Mouse (Mus musculus): Measurements from ENCODE around the gene P4hb. TPM values are rescaled to one million over a fixed set of nuclear protein-coding genes. Genes with fewer than 3 reads are reported as not detected.
"Not testable (repeated sequence)": the region's sequence is repeated elsewhere in the genome, so short reads cannot be mapped to it uniquely, and the experiment has no call there.

Gene P4hb
- polyA plus RNA-seq, 3 experiments from 2014 or later, result 135 to 164 (median 149) TPM

- no peak for ATAC-seq
Observed at GRCm38 (mm10) chr11:120538485-120538884, 34.6 kb downstream of the P4hb start.

- ATAC-seq, result no peak
Observed at GRCm38 (mm10) chr11:120535804-120536203, 37.2 kb downstream of the P4hb start.

GRCm38 (mm10) chr11:120535145-120535544, 37.9 kb downstream of the P4hb start:
- ATAC-seq, result no peak

GRCm38 (mm10) chr11:120534093-120534492, 39.0 kb downstream of the P4hb start:
- no peak for ATAC-seq

- no peak for ATAC-seq
Observed at GRCm38 (mm10) chr11:120531646-120532045, 41.4 kb downstream of the P4hb start.

GRCm38 (mm10) chr11:120530085-120530964, 42.7 kb downstream of the P4hb start, which contains the start of gene Gcgr:
Gene Gcgr, plus strand, starts transcription at chr11:120530699.
- ATAC-seq, result no peak

- ATAC-seq, result no peak
Observed at GRCm38 (mm10) chr11:120528903-120529302, 44.1 kb downstream of the P4hb start.

GRCm38 (mm10) chr11:120527690-120528354, 45.2 kb downstream of the P4hb start:
- ATAC-seq, result no peak

GRCm38 (mm10) chr11:120525959-120526358, 47.1 kb downstream of the P4hb start:
- no peak for ATAC-seq

GRCm38 (mm10) chr11:120522581-120522980, 50.5 kb downstream of the P4hb start:
- no peak for ATAC-seq

GRCm38 (mm10) chr11:120520967-120521540, 52.0 kb downstream of the P4hb start:
- no peak for ATAC-seq

- ATAC-seq, result no peak
Observed at GRCm38 (mm10) chr11:120520498-120520897, 52.6 kb downstream of the P4hb start.

GRCm38 (mm10) chr11:120519738-120520137, 53.3 kb downstream of the P4hb start:
- ATAC-seq, result no peak

GRCm38 (mm10) chr11:120518558-120518957, 54.5 kb downstream of the P4hb start:
- ATAC-seq, result no peak

GRCm38 (mm10) chr11:120518027-120518426, 55.0 kb downstream of the P4hb start:
- no peak for ATAC-seq

GRCm38 (mm10) chr11:120517147-120517546, 55.9 kb downstream of the P4hb start:
- ATAC-seq, result no peak

GRCm38 (mm10) chr11:120515611-120516010, 57.4 kb downstream of the P4hb start:
- ATAC-seq, result no peak

GRCm38 (mm10) chr11:120514262-120514661, 58.8 kb downstream of the P4hb start:
- ATAC-seq, result not testable (repeated sequence)

GRCm38 (mm10) chr11:120512790-120513453, 60.1 kb downstream of the P4hb start:
- no peak for ATAC-seq

- no peak for ATAC-seq
Observed at GRCm38 (mm10) chr11:120510375-120511030, 62.5 kb downstream of the P4hb start.
